Mouse (Mus musculus) bone marrow macrophage, adult 2 months (primary cell): ENCODE results near the gene Lypd6. TPM values are rescaled to one million over a fixed set of nuclear protein-coding genes. Genes with fewer than 3 reads are reported as not detected.

ENCODE experiments used
- H3K27ac ChIP-seq: 2 replicates; pipeline ENCODE4 v1.5.1; 2012; ENCODE audit warnings: low read depth, low read length; ENCODE audit not compliant: insufficient read depth
- H3K4me1 ChIP-seq: 2 replicates; pipeline ENCODE4 v1.6.1; 2012; ENCODE audit warnings: low read length; ENCODE audit not compliant: control insufficient read depth, insufficient read depth
- H3K4me3 ChIP-seq: 2 replicates; pipeline ENCODE4 v1.5.1; 2012; ENCODE audit warnings: mild to moderate bottlenecking, low read length, moderate library complexity; ENCODE audit not compliant: insufficient read depth
- CTCF ChIP-seq: IDR thresholded peaks from 2 replicates; pipeline ENCODE4 v1.5.1; 2012; ENCODE audit warnings: low read depth, mild to moderate bottlenecking, low read length, moderate library complexity
- POLR2A ChIP-seq: IDR thresholded peaks from 2 replicates; pipeline ENCODE4 v1.6.1; 2012; ENCODE audit warnings: mild to moderate bottlenecking, low read depth, low read length, borderline replicate concordance
- polyA plus RNA-seq: library from polyadenylated mRNA; stranded (reverse); fragments of >200 nt; gene quantifications from 2 replicates; pipeline ENCODE4 v1.2.4, GENCODE M21; 2012; ENCODE audit not compliant: missing spikeins, insufficient read depth, insufficient read length

Lypd6 gene
- polyA plus RNA-seq, 1 experiment: not detected

GRCm38 (mm10) chr2:50066968-50067315 is 713 bp downstream of the Lypd6 start:
- H3K27ac ChIP-seq: no peak overlapping the region
- TF ChIP-seq POLR2A (no peak), CTCF (no peak)
- no peaks in the 10 kb centered on the region for H3K4me1 ChIP-seq
- no peak overlapping the region for H3K4me3 ChIP-seq

- Histone ChIP-seq H3K27ac (no peak overlapping the region), H3K4me3 (no peak overlapping the region), H3K4me1 (no peaks in the 10 kb centered on the region)
- no peak for TF ChIP-seq CTCF
- TF ChIP-seq POLR2A: no peak
Measured at GRCm38 (mm10) chr2:50069571-50070295, 3.5 kb downstream of the Lypd6 start.

- Histone ChIP-seq H3K4me1 (no peaks in the 10 kb centered on the region), H3K4me3 (no peak overlapping the region), H3K27ac (no peak overlapping the region)
- TF ChIP-seq POLR2A (no peak), CTCF (no peak)
Measured at GRCm38 (mm10) chr2:50072158-50072557, 5.9 kb downstream of the Lypd6 start.

- TF ChIP-seq CTCF: no peak
- no peak for TF ChIP-seq POLR2A
- H3K27ac ChIP-seq: no peak overlapping the region
- no peak overlapping the region for H3K4me3 ChIP-seq
- H3K4me1 ChIP-seq: no peaks in the 10 kb centered on the region
Measured at GRCm38 (mm10) chr2:50084746-50085145, 18.5 kb downstream of the Lypd6 start.

GRCm38 (mm10) chr2:50087761-50088160 is 21.5 kb downstream of the Lypd6 start:
- Histone ChIP-seq H3K27ac (no peak overlapping the region), H3K4me1 (no peaks in the 10 kb centered on the region), H3K4me3 (no peak overlapping the region)
- no peak for TF ChIP-seq POLR2A
- no peak for TF ChIP-seq CTCF

- Histone ChIP-seq H3K4me1 (no peaks in the 10 kb centered on the region), H3K4me3 (no peak overlapping the region), H3K27ac (no peak overlapping the region)
- TF ChIP-seq CTCF (no peak), POLR2A (no peak)
Measured at GRCm38 (mm10) chr2:50096336-50096735, 30.1 kb downstream of the Lypd6 start.

GRCm38 (mm10) chr2:50100364-50101151 is 34.3 kb downstream of the Lypd6 start:
- H3K27ac ChIP-seq: no peak overlapping the region
- no peak overlapping the region for H3K4me3 ChIP-seq
- no peak for TF ChIP-seq CTCF
- no peak for TF ChIP-seq POLR2A
- no peaks in the 10 kb centered on the region for H3K4me1 ChIP-seq

GRCm38 (mm10) chr2:50101152-50101450 is 34.9 kb downstream of the Lypd6 start:
- TF ChIP-seq POLR2A: no peak
- no peak for TF ChIP-seq CTCF
- H3K27ac ChIP-seq: no peak overlapping the region
- no peaks in the 10 kb centered on the region for H3K4me1 ChIP-seq
- H3K4me3 ChIP-seq: no peak overlapping the region

- H3K4me1 ChIP-seq: no peaks in the 10 kb centered on the region
- TF ChIP-seq CTCF (no peak), POLR2A (no peak)
Measured at GRCm38 (mm10) chr2:50103850-50104503, 37.7 kb downstream of the Lypd6 start.

GRCm38 (mm10) chr2:50105590-50105989 is 39.4 kb downstream of the Lypd6 start:
- no peaks in the 10 kb centered on the region for H3K4me1 ChIP-seq
- no peak for TF ChIP-seq CTCF
- TF ChIP-seq POLR2A: no peak

More at GRCm38 (mm10) chr2:50103850-50104503, 37.7 kb downstream of the Lypd6 start:
- H3K27ac ChIP-seq: no peak overlapping the region
- H3K4me3 ChIP-seq: no peak overlapping the region

More at GRCm38 (mm10) chr2:50105590-50105989, 39.4 kb downstream of the Lypd6 start:
- Histone ChIP-seq H3K27ac (no peak overlapping the region), H3K4me3 (no peak overlapping the region)
